Mouse (Mus musculus) left cerebral cortex, postnatal 10 days (tissue): ENCODE results near the gene Gm28539. TPM values are rescaled to one million over a fixed set of nuclear protein-coding genes. Genes with fewer than 3 reads are reported as not detected.
"Not testable (repeated sequence)": the region's sequence is repeated elsewhere in the genome, so short reads cannot be mapped to it uniquely, and the experiment has no call there.

Experiments used
- DNase-seq, 2 experiments: peaks; one replicate each; pipeline ENCODE4 v3.0.0; 2021 to 2022; ENCODE audit warnings: low spot score in 2 of 2, mixed read lengths in 1 of 2; ENCODE audit errors: extremely low spot score in 1 of 2
- intact Hi-C: fragments of 180-260 bp; cut with DNase I; formaldehyde crosslinking; loops from one replicate; pipeline ENCODE4 v1.15.1; 2025
- total RNA-seq, 2 experiments: library from RNA; stranded (reverse); gene quantifications; 2 replicates each; pipeline ENCODE4 v1.2.3; 2021

Gm28539 gene
- total RNA-seq, 2 experiments from 2014 or later, result 6.8 to 16.1 TPM

DNA sequence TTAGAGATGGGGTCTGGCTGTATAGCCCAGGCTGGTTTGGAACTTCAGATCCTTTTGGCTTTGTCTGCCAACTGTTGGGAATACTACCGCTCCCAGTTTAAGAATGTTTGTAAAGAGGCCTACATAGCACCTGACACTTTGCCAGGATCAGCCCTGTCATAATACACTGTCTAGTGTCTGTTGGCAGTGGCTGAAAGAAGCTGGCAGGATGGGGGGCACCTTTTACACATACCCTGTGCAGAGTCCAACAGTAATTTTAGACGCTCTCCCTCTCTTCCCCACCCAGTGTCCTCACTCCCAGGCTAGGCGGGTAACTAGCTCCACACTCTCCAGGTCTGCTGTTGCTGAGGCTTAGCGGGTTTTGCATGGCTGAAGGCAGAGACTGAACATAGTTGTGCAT is 2.0 kb downstream of the Gm28539 start:
- intact Hi-C loops, result no loop called here
- no peak for DNase-seq

DNA sequence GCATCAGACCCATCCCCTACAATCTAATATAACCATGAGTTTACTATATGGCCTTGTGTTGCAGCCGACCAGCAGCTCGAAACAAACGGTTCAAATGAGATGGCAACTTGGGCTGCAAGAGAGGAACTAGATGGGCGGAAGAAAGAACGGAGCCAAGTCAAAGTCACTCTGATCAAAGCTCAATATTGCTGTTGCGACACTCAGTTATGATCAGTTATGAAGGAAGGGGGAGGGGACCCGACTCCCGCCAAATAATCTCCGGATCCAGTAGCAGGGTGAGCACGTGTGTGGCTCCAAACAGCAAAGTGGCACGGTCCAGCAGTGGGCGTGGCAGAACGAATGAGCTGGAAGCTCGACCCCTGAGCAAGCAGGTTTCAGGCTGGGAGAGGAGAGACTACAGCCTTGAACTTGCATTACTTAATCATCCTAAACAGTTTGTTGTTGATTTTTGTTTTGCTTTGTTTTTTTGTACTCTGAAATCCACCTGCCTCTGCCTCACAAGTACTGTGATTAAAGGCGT is 10.0 kb downstream of the Gm28539 start:
- DNase-seq, result no peak
- intact Hi-C loops, result no loop called here

DNA sequence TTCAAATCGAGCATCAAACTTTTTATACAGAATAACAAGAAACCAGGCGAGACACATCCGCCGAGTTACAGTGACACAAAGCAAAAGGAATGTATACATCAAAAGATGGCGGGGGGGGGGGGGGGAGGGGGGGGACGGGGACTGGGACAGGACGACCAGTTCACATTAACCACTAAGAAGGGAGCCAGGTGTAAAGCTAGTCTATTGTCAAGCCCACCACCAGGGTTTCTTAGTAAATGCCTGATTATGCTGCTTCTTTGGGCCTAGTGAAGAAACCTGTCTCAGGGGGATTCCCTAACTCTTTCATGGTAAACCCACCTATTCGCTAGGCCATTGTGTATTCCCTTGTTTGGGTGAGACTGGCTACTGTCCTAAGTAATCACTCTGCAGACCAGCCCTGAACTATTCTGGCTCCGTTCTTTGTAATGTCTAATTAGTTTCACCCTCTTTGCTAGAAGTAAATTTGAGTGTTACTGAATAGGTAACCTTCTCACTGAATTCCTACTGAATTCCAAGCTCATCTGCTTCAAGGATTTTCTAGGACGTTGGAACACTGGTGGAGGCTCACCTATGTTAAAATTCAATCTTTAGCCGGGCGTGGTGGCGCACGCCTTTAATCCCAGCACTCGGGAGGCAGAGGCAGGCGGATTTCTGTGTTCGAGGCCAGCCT is 13.3 kb downstream of the Gm28539 start:
- DNase-seq, intact Hi-C loops: not testable (repeated sequence)

DNA sequence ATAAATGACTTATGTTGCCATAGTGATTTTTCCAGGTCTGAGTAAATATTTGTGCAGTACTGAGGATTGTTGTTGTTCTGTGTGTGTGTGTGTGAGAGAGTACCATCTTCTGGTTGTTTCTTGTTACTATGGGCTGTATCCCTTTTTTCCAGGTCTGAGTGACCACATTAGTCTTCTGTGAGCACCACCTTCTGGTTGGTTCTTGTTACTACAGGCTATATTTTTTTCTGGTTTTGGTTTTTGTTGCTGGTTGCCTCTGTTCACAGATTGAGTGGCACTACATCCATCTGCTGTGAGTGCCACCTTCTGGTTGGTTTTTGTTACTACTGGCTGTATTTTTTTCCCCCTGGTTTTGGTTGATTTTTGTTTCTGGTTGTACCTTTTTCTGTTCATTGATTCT is 22.2 kb downstream of the Gm28539 start:
- peak in 1 of 2 experiments; percentile 56 for DNase-seq

DNA sequence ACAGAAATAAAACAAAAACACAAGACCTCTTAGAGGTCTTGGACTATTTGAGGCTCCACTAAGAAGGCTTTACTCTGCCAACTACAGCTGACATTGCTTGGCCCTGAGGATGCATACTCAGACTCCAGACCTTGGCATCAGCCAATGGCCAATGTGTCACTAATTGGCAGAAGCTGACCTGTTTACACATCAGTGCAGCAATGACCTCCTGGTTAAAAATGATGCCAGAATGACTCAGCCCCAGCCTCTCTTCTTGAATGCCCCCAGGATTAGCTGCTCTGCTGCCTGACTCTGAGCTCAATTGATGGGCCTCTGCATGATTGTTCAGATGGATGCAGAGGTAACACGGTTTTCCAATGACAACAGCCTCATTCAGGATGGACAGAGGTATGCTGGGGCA is 23.8 kb downstream of the Gm28539 start:
- intact Hi-C loops, result no loop called here

More for the DNA sequence above, 22.2 kb downstream of the Gm28539 start:
- intact Hi-C loops, result loop anchor here (5.0 kb wide), 1 partner anchor 161 kb away; no protein-coding TSS in a partner anchor

DNA sequence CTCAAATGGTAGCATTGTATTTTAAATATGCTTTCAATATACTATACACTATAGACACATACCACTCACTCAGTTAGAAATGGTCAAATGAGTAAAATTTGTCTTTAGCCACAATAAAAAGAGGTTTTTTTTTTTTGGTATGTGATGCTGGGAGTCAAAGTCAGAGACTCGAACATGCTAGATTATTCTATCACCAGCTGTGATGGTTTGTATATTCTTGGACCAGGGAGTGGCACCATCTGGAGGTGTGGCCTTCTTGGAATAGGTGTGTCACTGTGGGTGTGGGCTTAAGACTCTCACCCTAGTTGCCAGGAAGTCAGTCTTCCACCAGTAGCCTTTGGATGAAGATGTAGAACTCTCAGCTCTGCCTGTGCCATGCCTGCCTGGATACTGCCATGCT is 34.1 kb downstream of the Gm28539 start:
- DNase-seq, intact Hi-C loops: not testable (repeated sequence)

More for the DNA sequence above, 23.8 kb downstream of the Gm28539 start:
- no peak for DNase-seq

DNA sequence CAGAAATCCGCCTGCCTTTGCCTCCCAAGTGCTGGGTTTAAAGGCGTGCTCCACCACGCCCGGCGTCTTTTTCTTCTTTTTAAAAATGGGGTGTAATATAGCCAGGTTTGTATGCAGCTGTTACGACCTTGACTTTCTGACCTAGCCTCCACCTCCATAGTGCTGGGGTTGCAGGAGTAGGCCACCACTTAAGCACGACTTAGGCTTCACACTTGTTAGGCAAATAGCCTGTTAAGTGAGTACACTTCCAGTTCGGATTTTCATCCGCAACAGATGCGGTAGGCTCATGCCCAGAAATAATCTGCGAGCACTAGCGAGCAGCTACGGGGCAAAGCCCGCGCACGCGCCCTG is 39.7 kb downstream of the Gm28539 start:
- intact Hi-C loops, result no loop called here
- DNase-seq, result peak in 1 of 2 experiments; percentile 20

DNA sequence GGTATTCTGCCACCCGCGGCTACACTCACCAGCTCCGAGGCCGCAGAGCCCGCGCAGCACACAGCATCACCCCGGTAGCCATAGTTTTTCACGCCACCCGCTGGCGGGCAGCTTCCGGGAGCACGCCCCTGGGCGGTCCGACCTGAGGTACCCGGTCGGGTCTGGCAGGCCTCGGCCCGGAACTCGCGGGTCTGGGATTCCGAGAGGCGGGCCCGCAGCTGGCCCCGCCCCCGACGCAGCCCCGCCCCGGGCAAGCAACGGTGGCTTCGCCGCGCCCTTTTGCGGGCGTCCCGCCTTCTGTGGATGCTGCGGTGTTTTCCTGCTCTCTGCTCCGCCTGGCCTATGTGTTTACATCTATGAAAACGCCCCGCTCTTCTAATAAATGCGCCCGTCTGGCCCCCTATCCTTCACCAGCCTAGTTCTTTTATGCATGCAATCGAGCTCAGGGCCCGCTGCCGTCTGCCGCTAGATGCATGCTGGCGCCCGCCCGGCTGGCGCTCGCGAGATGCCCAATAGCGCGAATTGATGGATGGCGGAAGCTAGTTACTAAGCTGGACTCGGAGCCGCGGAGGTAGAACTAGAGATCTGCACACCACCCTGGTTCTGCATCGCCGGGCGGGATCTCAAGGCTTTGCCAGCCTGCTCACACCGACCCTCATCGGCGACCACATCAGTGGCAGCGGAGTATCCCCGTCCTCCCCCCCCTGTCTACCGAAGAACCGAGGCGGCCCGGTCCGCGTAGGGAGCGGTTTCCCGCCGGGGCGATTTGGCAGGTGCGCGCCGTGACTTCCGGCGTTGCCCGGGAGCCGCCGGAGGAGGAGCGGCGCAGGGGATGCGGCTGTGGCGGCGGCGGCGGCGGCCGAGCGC is 40.3 kb downstream of the Gm28539 start, which contains the start of the genes Mrpl40 and Hira:
Gene Mrpl40 (minus strand): TSS at position 421 of the 867 bp plus-strand sequence.
Gene Hira (plus strand): TSS at position 596 of the 867 bp plus-strand sequence.
- peak; percentile 87 to 96 for DNase-seq
- intact Hi-C loops, result no loop called here

DNA sequence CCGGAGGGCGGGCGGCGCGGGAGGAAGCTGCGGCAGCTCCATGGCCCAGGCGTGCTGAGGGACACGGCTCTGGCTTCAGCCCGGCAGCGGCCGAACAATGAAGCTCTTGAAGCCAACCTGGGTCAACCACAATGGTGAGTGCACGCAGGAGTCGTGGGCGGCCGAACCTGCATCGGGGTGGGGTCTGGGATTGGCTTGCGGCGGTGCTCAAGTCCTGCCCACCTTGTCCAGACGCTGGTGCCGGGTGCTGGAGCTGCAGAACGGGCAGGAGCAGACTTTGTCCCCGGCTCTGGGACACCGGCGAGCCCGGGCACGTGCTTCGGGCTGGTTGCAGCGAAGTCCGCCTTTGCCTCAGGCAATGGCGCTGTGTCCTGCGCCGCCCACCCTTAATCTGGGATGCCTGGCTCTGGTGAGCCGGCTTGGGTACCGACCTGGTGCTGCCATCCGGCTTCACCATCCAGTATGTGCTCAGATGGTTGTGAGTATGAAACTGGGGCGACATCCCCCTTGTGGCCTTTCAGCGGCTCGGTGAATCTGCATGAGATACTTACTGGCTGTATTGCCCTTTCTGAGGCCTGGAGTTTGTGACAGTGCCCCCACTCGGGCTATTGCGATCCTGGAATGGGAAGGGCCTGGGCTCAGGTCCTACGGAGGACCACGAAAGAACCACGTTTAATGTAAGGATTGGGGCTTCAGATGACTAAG is 41.2 kb downstream of the Gm28539 start:
- intact Hi-C loops, result no loop called here
- peak; percentile 40 to 76 for DNase-seq

DNA sequence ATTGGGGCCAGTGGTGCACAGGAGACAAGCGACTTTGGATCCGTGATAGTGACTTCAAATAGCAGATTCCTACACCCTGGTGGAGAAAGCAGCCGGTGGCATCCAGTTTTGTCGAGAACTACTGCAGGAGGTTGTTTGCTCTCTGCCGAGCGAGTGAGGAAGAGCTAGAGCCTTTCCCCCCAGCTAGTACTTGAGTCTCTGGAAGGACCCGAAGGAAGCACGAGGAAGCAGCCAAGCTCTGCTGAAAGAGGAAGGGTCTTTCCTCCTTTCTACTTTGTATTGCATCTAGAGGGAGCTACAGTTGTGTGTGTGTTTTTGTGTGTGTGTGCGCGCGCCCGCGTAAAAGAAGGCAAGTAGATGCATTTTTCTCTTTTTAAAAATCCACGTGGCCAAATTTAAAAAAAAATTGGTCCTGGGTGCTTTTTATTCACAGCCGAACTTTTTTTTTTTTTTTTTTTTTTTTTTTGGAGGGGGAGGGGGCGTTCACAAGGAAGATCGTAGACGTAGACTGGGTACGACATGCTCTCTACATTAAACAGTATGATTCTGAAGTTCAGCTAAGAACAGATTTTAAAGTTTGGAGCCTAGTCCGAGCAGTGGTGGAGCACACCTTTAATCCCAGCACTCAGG is 41.8 kb downstream of the Gm28539 start:
- intact Hi-C loops, result no loop called here
- peak in 1 of 2 experiments; percentile 24 for DNase-seq

DNA sequence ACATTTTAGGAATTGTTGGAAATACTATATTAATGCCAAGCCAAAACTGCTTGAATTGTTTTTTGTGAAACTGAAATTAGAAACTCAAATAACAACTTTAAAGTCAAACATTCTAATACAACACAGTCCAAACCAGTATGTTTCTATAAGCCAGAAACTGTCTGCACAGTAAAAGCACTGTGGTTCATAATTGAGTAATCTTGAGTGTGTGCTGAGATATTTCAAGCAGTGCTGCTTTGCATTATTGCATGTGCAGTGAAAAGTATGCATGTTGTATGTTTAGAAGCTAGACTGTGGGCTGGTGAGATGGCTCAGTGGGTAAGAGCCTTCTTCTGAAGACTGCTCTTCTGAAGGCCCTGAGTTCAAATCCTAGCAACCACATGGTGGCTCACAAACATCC is 47.7 kb downstream of the Gm28539 start:
- no peak for DNase-seq
- intact Hi-C loops, result no loop called here

DNA sequence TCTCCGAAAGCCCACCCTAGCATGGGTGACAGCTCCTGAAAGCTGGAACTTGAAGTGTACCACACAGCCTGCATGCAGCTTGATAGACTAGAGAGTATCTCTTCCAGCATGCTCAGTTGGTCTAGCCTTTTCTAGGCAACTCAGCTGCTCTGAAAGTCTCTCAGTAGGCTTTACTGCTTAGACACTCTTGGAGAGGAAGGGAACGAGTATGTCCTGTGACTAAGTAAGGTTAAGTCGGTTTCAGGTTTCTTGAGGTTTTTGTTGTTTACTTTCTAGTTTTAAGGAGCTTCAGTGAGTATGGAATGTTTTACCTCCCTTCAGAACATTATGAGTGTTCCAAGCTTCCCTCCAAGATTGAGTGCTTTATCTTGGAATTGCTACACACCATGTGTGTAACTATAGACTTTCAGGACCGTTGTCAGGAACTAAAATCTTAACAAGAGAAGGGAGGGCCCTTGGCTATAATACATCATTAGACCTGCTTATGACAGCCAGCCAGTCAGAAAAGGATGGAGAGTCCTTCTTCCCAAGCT is 57.5 kb downstream of the Gm28539 start:
- DNase-seq, result no peak
- intact Hi-C loops, result no loop called here

DNA sequence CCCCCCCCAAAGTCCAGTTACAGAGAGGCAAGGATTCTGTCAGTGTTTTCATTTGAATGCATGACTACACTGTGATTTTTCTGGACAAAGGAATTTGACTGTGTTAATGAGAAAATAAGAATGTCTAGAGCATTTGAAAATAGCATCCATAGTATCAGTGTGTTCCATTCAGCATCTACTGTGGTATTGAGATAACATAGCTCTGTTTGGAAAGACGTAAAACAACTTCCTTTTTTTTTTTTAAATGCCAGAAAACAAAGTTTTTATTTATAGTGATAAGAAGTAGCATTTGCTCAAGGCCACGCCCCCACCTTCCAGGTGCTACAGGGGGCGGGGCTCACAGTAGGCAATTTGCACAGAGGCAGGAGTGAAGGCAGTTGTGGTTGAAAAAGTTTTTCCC is 58.9 kb downstream of the Gm28539 start:
- no peak for DNase-seq
- intact Hi-C loops, result no loop called here

DNA sequence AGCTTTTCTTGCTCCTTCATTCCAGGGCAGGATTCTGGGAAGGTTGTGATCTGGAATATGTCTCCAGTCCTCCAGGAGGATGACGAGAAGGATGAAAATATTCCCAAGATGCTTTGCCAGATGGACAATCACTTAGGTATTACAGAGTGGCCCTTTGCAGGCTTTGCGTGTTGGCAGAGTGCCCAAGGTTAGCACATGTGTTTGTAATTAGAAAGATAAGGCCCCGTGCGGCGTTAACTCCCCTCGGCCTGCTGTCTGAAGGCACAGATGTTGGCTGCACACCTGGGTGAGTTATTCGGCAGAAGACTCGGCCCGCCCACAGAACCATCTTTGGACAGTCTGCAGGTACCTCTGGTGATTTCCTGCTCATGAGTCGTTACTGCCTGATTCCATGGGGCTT is 60.0 kb downstream of the Gm28539 start:
- peak in 1 of 2 experiments; percentile 29 for DNase-seq
- intact Hi-C loops, result no loop called here

DNA sequence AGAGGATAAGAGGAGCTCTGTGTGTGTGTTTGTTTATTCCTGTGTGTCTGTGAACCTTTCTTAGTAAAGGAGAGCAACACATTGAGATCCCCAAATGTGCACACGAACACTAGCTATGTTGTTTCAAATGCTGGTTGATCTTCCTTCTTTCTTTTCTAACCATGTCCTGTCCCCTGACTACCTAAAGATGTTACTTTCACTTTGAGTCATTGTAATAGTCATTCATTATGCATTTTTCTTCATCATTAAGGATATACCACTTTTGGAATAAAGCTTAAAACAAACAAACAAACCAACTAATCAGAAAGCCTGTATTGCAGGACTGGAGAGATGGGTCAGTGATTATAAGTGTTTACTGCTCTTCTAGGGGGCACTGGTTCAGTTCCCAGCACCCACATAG is 69.3 kb downstream of the Gm28539 start:
- intact Hi-C loops, result no loop called here
- DNase-seq, result no peak

DNA sequence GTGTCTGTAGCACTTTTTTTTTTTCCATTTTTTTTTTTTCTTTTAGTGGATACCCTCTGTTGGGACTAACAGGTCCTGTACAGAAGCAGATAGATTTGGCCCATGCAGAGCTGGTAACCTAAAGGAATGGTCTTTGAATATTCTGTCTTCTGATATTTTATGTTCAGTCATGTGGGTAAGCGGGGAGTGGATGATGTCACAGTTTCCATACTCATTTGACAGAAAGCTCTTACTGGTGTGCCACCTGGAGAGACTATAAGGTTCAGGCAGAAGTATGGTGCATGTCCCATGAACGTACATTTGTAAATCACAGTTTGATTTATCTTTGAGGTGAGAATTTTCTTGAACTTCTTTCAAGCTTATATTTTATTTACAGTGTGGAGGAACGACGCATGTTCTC is 79.7 kb downstream of the Gm28539 start:
- intact Hi-C loops, result no loop called here
- DNase-seq, result no peak

DNA sequence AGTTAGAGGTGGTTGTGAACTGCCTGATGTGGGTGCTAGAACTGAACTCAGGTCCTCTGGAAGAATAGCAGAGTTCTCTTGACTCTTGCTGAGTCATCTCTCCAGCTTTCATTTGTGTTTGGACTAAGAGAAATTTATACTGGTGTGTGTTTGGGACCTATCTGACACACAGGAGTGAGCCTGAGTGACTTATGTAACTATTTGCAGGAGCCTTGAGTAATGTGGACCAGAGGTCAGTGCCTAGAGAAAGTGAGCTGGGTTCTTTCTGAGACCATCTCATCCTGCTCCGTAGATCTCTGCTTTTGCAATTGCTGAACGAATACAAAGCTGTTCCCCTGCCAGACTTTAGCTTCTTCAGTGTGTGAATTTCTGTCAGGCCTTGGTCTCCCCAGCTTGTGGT is 85.4 kb downstream of the Gm28539 start:
- DNase-seq, result no peak
- intact Hi-C loops, result no loop called here

DNA sequence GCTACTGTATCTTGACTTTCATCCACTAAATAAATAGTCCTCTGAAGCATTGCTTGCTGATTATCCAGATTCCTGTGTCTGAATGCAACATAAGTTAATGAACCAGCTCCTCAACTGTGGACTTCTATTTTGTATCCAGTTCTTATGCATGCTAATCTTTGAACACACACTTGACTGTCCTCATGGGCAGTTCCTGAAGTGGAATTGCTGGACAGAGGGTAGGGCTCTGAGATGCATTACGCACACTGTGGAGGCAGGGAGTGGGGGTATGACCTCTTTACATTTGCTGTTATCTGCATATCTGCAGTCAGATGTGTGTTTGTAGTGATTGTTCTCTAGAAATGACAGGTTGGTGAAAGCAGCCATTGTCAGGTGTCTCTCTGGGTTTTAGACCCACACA is 91.6 kb downstream of the Gm28539 start:
- no peak for DNase-seq
- intact Hi-C loops, result no loop called here
